Mouse (Mus musculus): ENCODE measurements around the gene Tomm20l.

The Tomm20l gene

DNA sequence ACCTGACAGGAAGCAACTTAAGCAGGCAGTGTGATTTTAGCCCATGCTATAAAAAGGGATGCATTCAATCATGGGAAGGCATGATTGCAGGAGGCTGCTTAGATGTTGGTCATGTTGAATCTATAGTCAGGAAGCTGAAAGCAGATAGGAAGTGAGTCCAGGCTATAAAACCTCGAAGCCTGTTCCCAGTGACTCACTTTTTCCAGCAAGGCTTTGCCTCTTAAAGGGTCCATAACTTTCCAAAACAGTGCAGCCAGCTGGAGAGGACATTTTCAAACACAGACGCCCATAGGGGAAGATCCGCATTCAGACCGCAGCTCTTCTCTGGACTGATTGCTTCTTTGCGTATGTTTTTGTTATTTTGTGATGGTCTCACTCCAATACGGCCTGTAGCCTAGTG is 43.8 kb downstream of the Tomm20l start:
- DNase-seq (ENCODE audit: low read depth), result no peak

DNA sequence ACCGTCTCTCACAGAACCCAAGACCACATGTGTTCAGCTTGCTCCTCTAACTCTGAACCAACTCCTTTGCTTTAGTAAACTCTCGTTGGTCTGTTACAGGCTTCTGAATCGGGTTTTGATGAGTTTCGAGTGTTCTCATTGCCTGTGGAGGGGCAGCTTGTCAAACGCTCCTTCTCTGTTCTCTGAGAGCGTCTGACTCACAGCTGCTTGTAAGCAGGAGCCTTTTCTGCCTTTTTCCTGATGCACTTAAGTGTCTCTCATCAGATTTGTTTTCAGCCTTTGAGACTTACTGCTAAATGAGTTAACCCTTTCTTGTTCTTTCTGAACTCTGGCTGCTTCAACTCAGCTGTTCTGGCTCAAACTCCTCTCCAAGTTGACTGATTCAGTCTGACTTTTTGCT is 46.7 kb downstream of the Tomm20l start:
- DNase-seq (ENCODE audit: low read depth), result no peak

- no peak for DNase-seq (ENCODE audit: low read depth)
Measured at GRCm38 (mm10) chr12:71164410-71164809, 53.2 kb downstream of the Tomm20l start.

DNA sequence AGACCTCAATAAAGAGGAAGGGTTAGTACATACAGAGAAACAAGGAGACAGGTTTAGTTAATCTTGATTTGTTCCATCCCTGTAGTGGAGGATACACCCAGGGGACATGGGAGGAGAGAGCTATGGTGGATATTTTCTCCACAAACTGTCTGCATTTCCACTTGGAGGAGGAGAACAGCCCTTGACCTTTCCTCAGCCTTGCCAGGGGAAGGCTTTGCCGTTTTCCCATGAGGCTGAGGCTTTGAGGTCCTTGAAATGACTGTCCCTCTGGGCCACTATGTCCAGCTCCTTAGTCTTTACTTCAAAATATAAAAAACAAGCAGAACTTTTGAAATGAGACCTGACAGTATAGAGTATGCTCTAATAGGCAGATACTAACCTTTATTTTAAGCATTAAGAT is 58.7 kb downstream of the Tomm20l start:
- no peak for DNase-seq (ENCODE audit: low read depth)
